10 mouse cellular contexts compared by ENCODE assay signal in the genomic region with DNA sequence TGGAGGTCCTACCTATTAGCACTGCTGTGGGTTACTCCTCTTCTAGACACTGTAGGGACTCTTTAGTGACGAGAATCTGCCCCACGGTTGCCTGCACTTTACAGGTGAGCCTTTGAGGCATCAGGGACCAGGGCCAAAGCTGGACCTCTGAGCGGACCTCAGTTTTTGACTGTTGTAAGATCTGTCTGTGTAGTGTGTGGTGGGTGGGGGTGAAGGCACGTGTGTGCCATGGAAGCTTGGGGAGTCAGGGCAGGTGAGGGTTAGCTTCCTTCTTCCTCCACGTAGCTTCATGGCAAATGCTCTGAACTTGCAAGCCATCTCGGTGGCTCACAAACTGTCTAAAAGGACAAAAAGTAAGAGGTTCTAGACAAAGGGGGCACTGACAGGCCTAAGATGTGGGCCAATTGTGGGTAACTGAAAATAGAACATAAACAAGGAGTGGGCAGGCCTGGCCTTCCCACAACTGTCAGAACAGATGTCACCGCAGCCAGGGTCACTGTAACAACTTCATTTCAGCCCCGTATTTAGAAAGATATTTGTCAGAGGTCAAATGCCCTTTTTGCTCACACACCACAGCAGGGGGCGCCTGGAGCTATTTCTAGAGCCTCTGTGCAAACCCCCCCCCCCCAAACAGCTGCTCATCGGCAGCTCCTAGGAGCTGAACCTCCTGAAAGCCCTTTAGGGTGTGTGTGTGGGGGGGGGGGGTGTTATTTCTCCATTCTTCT.
DNase-seq lines count a peak whose midpoint lies in the region; ATAC-seq and TF ChIP-seq lines count a peak whose summit lies in the region.
"Had no signal": no experiment of that assay in that cellular context is flagged by ENCODE, and none has a peak within 500 bp of the region (broad histone marks: within the 10 kb centered on the region; RNA-seq: fewer than 3 reads in every experiment).

No protein-coding gene starts in this region.

- peak overlapping the region; percentile 84 for H3K27ac ChIP-seq in gastrocnemius, adult 2 months
- H3K27ac ChIP-seq in lung, postnatal 0 days (ENCODE audit: low read length): no peak overlapping the region
- no peak overlapping the region for H3K27ac ChIP-seq in embryonic facial prominence, embryonic 10.5 days (replicated peaks)

- TF ChIP-seq EP300 in lung, postnatal 0 days (IDR thresholded peaks at IDR 0.05): no peak

- H3K9ac ChIP-seq in lung, postnatal 0 days (replicated peaks; ENCODE audit: low read depth): no peak overlapping the region

- H3K9me3 ChIP-seq in lung, postnatal 0 days (ENCODE audit: low read length): no peaks in the 10 kb centered on the region
- no peaks in the 10 kb centered on the region for H3K9me3 ChIP-seq in embryonic facial prominence, embryonic 10.5 days
- H3K9me3 ChIP-seq: G1E had no signal

- 75% methylated on average over 10 of the region's 10 CpGs for WGBS in lung, postnatal 0 days
- WGBS in embryonic facial prominence, embryonic 10.5 days: 67% methylated on average over 10 of the region's 10 CpGs

- no peaks in the 10 kb centered on the region for H3K27me3 ChIP-seq in lung, postnatal 0 days (replicated peaks; ENCODE audit: insufficient read depth, low read length)
- H3K27me3 ChIP-seq in embryonic facial prominence, embryonic 10.5 days (replicated peaks; ENCODE audit: low read depth, poor library complexity, severe bottlenecking): no peaks in the 10 kb centered on the region

- peak; percentile 48 for TF ChIP-seq CTCF in gastrocnemius, adult 2 months (IDR thresholded peaks at IDR 0.05)
- TF ChIP-seq CTCF in lung, postnatal 0 days (IDR thresholded peaks at IDR 0.05): peak; percentile 43

- peak; percentile 57 for DNase-seq in gastrocnemius, adult 2 months
- no peak for DNase-seq in gastrocnemius, adult 18-20 months (ENCODE audit: low spot score)
- peak; percentile 16 for DNase-seq in lung, postnatal 0 days (ENCODE audit: low spot score)
- no peak for DNase-seq in lung, postnatal 25 days (ENCODE audit: low spot score)
- DNase-seq in embryonic facial prominence, embryonic 10.5 days (ENCODE audit: low spot score): peak; percentile 56
- no peak for DNase-seq in right cerebral cortex, postnatal 36 days (ENCODE audit: low spot score in 2 of 2)
- DNase-seq: kidney, adult 18-20 months had no signal

- no peak for ATAC-seq in lung, postnatal 0 days
- 0 out of 2 replicates have a peak, but pooled peaks have one; percentile 30 for ATAC-seq in megakaryocyte progenitor cell, adult 5-6 weeks (replicated peaks; ENCODE audit: poor library complexity)
- no peak for ATAC-seq in megakaryocyte-erythroid progenitor cell, adult 5-6 weeks (replicated peaks; ENCODE audit: low FRiP score, low TSS enrichment, poor library complexity, severe bottlenecking)

- intact Hi-C loops in gastrocnemius, adult 2 months (cut with DNase I): no loop called here

- no peaks in the 10 kb centered on the region for H3K4me1 ChIP-seq in lung, postnatal 0 days (ENCODE audit: insufficient read depth, low read depth, low read length)
- H3K4me1 ChIP-seq in embryonic facial prominence, embryonic 10.5 days: peaks cover 59% of the 10 kb centered on the region

- no peak overlapping the region for H3K4me3 ChIP-seq in gastrocnemius, adult 2 months
- H3K4me3 ChIP-seq in lung, postnatal 0 days (ENCODE audit: low read depth, low read length): no peak overlapping the region
- no peak overlapping the region for H3K4me3 ChIP-seq in embryonic facial prominence, embryonic 10.5 days

- no peak overlapping the region for H3K4me2 ChIP-seq in lung, postnatal 0 days (replicated peaks; ENCODE audit: low read depth, low read length)

- no peaks in the 10 kb centered on the region for H3K36me3 ChIP-seq in lung, postnatal 0 days (ENCODE audit: insufficient read depth, low read length)
- H3K36me3 ChIP-seq in embryonic facial prominence, embryonic 10.5 days (replicated peaks): peaks cover 26% of the 10 kb centered on the region

Comparison
In these comparisons a context has a peak if more than half of its experiments do, and no peak if none do; other contexts are left out.
1. DNase-seq: peak in gastrocnemius, adult 2 months (single experiment), lung, postnatal 0 days (single experiment) and embryonic facial prominence, embryonic 10.5 days (single experiment); none in gastrocnemius, adult 18-20 months (single experiment), lung, postnatal 25 days (single experiment) and right cerebral cortex, postnatal 36 days (0 of 2).